Mouse (Mus musculus) layer of hippocampus, postnatal 36 days (tissue): ENCODE data around the gene Mmp12. TPM values are rescaled to one million over a fixed set of nuclear protein-coding genes. Genes with fewer than 3 reads are reported as not detected.
"Not testable (repeated sequence)": the region's sequence is repeated elsewhere in the genome, so short reads cannot be mapped to it uniquely, and the experiment has no call there.

Experiments
- DNase-seq, 2 experiments: peaks; one replicate each; pipeline ENCODE4 v3.0.0; 2022
- total RNA-seq, 2 experiments: library from RNA; stranded (reverse); gene quantifications; 2 replicates each; pipeline ENCODE4 v1.2.3; 2021

Mmp12 gene
- not detected for total RNA-seq

DNA sequence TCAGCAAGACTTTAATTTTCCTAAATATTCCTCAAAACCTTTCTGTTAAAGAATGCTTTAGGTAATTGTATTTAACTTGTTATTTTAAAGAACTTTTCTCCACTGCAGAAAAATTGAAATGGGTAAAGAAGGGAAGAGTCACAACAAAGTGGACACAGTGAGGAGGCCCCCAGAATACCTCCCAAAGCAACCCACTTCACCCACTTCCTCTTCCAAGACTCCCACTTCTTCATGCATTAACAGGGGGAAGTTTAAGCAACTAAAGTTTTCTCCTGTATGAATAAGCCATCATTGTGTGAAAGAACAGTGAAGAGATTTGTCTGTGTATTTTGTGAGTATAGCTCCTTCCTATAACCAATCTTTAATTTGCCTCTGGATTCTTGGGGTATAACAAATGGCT lies at the start of gene Mmp12:
Mmp12 (plus strand) TSS at position 275 of the 400 bp plus-strand sequence.
- no peak for DNase-seq

DNA sequence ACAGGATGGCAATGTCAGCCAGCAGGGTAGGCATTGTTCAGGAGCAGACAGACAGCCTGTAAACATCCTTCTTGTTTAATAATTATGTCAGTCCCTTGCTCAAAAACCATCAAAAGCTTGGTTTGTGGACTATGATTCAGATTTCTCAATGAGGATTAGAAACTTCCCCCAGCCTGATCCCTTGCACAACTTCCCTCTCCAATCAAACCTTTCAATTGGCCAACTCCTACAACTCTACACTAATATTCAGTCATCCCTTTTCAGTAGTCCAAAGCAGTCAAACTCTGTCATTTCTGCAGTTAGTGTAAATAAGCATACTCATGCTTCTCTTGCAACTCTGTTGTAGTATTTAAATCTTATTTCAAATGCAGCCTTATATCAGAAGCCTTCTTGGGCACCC lies 12.3 kb upstream of the Mmp12 start:
- DNase-seq: no peak

DNA sequence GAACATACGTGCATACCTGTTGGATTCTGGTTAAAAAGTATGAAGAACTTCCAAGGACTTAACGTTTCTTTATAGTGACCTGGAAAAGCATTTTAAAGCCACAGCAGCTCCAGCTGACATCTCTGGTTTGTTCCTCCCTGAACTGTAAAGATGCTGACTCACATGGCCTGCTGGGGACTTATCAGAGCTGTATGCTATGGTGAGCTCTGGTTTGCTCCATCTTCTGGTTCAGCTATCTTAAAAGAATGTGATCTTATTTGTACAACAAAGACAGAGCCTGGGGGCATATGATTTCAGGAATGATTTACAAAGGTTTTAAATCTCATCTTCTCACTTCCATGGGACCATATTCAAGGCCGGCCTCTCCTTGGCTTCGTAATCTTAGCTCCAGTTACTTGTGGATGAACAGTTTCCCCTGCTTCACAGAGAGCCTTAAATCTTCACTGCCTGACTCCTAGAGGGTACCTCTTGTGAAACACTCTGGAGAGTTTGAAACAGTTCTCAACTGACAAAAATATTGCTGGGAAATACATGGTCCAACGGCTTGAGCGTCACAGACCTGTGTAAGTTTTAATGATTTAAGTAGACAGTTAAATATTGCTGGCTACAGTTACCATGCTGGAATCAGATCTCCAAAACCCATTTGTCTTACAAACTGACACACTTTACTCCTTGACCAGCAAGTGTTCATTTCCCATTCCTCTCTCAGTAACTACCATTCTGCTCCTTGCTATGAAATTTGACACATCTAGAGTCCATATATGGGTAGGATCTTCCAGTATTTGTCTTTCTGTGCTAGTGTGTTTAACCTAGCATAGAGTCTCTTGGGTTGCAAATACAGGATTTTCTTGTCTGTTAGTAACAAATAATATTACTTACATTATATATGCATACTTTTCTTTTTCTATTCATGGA lies 8.2 kb upstream of the Mmp12 start:
- no peak for DNase-seq

DNA sequence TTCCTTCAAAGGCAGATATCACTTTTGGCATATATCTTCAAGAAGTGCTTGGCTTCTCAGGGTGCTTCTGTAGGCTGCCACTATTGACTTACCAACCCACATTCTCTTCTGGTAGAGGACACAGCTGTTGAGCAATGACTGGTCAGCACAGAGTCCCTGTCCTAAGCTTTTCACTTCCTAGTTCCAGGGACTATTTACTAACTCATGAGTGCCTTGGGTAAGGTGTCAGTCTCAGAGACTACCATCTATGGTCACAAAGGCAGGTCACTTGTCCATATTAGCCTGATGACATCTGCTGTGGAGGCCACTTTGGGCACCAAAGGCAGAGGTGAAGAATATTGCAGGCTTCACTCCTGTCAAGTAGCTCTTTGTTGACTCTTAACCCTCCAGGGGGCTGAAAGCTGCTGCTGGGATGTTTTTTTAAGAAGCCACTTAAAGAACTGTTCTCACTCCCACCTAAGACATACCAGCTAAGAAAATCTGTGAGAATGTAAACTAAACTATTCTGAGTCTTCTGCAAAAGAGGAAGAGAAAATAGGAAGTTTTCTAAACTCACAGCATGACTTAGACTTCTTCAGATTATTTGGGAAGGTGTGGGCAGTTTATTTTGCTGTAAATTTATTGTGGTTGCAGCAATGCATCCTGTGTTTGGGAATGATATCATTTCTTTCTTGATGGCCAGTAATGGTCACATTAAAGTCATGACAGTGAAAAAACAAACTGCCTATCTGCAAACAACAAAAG lies 7.3 kb upstream of the Mmp12 start:
- DNase-seq: no peak

DNA sequence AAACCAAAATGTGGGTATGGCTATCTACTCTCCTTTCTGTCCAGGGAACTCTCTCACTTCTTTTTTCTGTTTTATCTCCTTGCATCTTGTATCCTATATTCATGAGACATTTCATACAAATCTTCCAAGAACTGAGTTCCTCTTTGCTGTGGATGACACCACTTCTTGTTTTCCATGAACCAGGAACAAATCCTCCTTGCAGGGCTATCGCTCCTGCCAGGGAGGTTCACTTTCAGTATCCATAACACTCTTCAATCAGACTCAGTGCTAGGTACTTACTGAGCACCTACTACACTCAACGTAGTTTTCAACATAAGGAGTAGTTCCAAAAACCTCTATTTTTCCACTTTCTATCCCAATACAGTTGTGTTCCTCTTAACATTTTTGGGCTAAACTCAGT lies 1.3 kb downstream of the Mmp12 start:
- no peak for DNase-seq

DNA sequence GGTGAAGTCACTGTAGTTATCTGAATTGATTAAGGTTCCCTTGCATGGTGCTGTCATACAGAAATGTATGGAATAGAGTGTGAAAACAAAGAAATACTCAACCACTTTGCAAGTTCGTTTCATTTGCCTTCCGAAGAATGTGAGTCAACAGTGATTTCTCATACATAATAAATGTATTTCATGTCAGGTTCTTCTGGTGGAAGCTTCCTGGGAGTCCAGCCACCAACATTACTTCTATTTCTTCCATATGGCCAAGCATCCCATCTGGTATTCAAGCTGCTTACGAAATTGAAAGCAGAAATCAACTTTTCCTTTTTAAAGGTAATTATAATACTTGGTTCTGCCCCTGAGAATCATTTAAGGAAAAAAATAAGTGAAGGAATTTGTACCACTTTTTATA lies 10.4 kb downstream of the Mmp12 start:
- DNase-seq: no peak

DNA sequence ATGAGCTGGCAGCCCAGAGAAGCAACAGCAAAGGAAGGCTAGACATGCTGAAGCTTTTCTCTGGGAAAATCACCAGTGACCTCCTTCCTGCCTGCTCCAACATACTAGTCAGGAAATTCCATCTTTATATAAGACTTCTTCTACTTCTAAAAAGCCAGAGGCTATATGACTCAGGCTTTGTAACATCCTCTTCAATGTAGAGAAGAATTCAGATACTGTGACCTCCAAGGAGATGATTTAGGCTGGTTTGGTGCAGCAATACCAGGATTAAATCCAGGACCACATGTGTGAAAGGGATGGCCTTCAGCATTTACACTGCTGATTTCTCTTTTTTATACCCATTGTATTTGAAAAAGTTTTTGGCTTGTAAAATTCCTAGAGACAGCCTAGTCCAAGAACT lies 43.8 kb downstream of the Mmp12 start, which contains the start of gene Mmp1b:
Mmp1b (minus strand) TSS at position 101 of the 400 bp plus-strand sequence.
- no peak for DNase-seq

DNA sequence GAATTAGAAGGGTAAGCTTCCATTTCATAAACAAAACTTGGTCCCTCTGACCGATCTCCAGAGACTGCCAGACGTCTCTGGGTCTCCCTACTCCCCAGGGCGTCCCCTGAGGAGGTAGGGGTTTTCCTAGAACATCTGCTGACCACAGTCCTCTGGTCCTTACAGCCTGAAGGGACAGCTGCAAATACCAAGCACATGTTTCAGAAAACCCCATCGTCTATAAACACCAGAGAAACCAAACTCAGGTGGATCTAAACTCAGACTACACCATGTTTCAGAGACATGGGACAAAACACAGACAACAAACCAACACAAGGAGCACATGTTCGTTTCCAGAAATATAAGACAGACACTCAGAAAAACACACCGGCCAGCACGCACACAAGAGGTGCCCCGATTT lies 52.4 kb downstream of the Mmp12 start:
- not testable (repeated sequence) for DNase-seq

Other genes with a start within 250 kb of the Mmp12 start
- gene Dync2h1, start 159.9 kb upstream of the Mmp12 start, total RNA-seq: 10 to 100 TPM; 32.3 to 34.4 TPM
- gene Dcun1d5, start 159.9 kb upstream of the Mmp12 start, total RNA-seq: 10 to 100 TPM; 78.1 to 82.8 TPM
- gene Mmp13, start 71.9 kb upstream of the Mmp12 start, total RNA-seq: not detected
- not detected for gene Mmp1b, start 43.7 kb downstream of the Mmp12 start, total RNA-seq
- not detected for gene Mmp3, start 101.4 kb downstream of the Mmp12 start, total RNA-seq
- gene Mmp10, start 158.0 kb downstream of the Mmp12 start, total RNA-seq: not detected
- gene Mmp8, start 214.1 kb downstream of the Mmp12 start, total RNA-seq: not detected
- gene Mmp27, start 227.0 kb downstream of the Mmp12 start, total RNA-seq: not detected